Mouse (Mus musculus): ENCODE measurements around the gene Wdr82. TPM values are rescaled to one million over a fixed set of nuclear protein-coding genes. Genes with fewer than 3 reads are reported as not detected.

Wdr82 gene
- total RNA-seq, 2 experiments from 2014 or later = 134 TPM

DNA sequence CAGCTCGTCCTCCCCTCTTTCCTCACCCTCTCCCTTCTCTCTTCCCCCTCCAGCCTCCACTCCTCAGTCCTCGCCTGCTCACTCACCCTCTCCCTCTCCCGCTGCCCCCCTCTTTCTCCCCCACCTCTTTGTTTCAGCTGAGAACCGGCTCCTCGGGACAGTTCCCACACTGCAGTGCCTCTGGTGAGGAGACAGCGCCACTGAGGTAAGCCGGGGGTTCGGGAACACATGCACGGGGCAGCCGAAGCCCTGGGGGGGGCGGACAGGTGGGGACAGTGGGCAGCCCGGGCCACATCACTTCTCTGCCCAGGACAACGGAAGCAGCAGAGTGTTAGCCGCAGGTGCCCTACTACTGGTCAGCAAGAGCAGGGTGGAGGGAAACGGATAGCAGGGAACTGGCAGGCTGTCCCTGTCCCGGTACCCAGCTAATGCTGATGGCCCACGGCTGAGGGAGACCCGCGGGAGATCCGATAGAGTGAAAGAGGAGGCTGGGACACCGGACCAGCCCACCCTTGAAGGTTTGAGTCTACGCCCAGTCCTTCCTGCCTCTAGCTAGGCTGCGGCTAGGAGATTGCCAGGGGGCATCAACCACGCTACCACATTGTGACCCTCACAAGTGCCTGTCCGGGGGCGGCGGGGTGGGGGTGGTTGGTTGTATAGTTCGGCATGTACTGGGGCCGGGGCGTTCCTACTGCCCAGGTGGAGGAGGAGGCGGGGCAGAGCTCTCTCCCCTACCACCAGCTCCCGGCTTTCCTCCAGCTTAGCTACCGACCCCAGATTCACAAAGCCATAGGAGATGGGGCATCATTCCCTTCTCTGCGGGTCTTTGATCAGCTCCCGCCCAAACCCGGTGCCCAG lies 22.0 kb upstream of the Wdr82 start:
- no peak overlapping the region for H3K27ac ChIP-seq
- no peak for DNase-seq (ENCODE audit: low spot score in 2 of 2)
- no peak for TF ChIP-seq CTCF (conservative IDR thresholded peaks at IDR 0.05)

GRCm38 (mm10) chr9:106149399-106149754 lies 21.4 kb upstream of the Wdr82 start:
- DNase-seq (ENCODE audit: low spot score in 2 of 2) = no peak
- TF ChIP-seq CTCF (conservative IDR thresholded peaks at IDR 0.05) = no peak
- Histone ChIP-seq H3K27ac (no peak overlapping the region), H3K4me3 (no peak overlapping the region; the same call in 1 of the 2 replicates)

More for the DNA sequence above, 22.0 kb upstream of the Wdr82 start:
- H3K4me3 ChIP-seq = peak overlapping the region; percentile 27

GRCm38 (mm10) chr9:106154106-106154505 lies 16.6 kb upstream of the Wdr82 start:
- Histone ChIP-seq H3K27ac (no peak overlapping the region), H3K4me3 (no peak overlapping the region)
- TF ChIP-seq CTCF (conservative IDR thresholded peaks at IDR 0.05) = no peak
- no peak for DNase-seq (ENCODE audit: low spot score in 2 of 2)

DNA sequence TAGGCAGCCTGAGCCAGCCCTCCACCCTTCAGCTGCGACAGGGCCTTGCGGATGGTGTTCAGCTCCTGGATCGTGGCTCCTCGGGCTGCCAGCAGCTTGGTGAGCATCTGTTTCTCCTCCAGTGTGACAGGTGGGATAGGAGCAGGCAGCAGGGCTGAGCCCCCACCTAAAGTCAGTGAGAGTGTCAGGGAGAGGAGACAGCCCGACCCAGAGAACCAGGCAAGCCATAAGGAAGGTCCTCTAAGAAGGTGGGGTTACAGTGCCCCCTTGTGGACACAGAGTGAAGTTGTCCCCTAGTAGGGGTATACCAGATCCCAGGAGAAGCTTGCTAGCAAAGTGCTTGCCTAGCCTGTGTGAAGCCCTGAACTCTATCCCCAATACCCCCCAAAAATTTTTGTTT lies 14.3 kb upstream of the Wdr82 start:
- Histone ChIP-seq H3K27ac (no peak overlapping the region), H3K4me3 (no peak overlapping the region)
- peak; percentile 88 for TF ChIP-seq CTCF (conservative IDR thresholded peaks at IDR 0.05)
- DNase-seq (ENCODE audit: low spot score in 2 of 2) = peak; percentile 55 to 68

DNA sequence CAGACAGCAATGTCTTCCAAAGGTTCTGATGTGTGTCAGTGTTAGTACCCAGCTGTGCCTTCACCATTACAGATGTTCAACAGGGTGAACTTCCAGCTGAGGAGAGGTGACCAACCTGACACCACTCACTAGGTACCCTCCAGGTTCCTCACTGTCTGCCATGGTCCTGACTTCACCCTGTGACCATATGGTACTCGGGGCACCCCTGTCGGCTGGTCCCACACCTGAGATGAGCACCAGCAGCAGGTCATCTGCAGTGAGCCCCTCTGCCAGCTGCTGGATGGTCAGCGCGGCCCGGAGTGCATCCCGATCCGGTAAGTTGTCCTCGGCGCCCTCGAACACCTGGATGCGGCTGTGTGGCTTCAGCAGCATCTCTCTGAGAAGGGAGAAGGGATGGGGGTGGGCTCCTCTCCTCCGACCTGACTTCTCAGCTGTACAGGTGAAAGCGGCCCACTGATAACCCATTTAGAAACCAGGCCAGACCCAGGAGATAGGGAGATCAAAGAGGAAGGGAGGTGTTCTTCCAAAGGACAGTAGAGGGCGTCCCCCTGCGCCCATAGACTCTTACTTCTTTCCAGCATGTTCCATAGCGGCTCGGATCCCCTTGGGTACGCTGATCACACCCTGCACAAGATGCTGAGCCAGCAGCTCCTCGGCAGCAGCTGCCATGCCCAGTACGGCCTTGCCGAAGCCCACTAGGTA lies 13.7 kb upstream of the Wdr82 start:
- no peak for DNase-seq (ENCODE audit: low spot score in 2 of 2)
- no peak overlapping the region for H3K4me3 ChIP-seq
- TF ChIP-seq CTCF (conservative IDR thresholded peaks at IDR 0.05) = peak; percentile 11
- no peak overlapping the region for H3K27ac ChIP-seq

- no peak for DNase-seq (ENCODE audit: low spot score in 2 of 2)
- no peak for TF ChIP-seq CTCF (conservative IDR thresholded peaks at IDR 0.05)
- H3K4me3 ChIP-seq = no peak overlapping the region
- no peak overlapping the region for H3K27ac ChIP-seq
Observed at GRCm38 (mm10) chr9:106157623-106157925, 13.2 kb upstream of the Wdr82 start.

DNA sequence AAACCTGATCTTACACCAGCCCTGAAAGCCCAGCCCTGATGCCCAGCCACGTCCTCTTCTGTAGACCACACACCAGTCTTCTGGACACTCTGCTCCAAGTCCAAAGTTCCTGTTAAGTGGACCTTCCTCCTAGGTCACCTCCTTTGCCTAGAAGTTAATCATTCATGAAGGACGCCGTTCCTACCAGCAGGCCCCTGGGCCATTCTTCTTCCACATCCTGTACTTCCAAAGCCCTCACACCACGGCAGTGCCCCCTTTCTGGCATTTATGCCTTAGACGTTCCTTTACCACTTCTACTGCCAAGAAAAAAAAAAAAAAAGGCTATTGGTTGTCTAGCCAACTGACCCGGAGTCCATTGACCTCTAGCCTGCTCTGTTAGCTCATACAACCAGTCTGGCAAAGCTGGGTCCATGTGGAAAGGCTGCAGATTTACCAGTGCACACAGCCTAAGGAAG lies 12.7 kb upstream of the Wdr82 start, which contains the start of gene Glyctk:
Glyctk (minus strand) TSS at position 102 of the 455 bp plus-strand sequence.
- TF ChIP-seq CTCF (conservative IDR thresholded peaks at IDR 0.05) = no peak
- Histone ChIP-seq H3K4me3 (no peak within 1 kb of the TSS), H3K27ac (no peak within 1 kb of the TSS)
- no peak for DNase-seq (ENCODE audit: low spot score in 2 of 2)

- H3K4me3 ChIP-seq = peak overlapping the region; percentile 62
- no peak for DNase-seq (ENCODE audit: low spot score in 2 of 2)
Observed at GRCm38 (mm10) chr9:106159237-106159636, 11.5 kb upstream of the Wdr82 start.

GRCm38 (mm10) chr9:106159784-106160301 lies 10.9 kb upstream of the Wdr82 start:
- Histone ChIP-seq H3K4me3 (peak overlapping the region; percentile 62), H3K27ac (peak overlapping the region; percentile 100)
- no peak for TF ChIP-seq CTCF (conservative IDR thresholded peaks at IDR 0.05)
- DNase-seq (ENCODE audit: low spot score in 2 of 2) = peak; percentile 87 to 88

More at GRCm38 (mm10) chr9:106159237-106159636, 11.5 kb upstream of the Wdr82 start:
- TF ChIP-seq CTCF (conservative IDR thresholded peaks at IDR 0.05) = no peak
- H3K27ac ChIP-seq = peak overlapping the region; percentile 100; the same call in 1 of the 2 replicates

- H3K27ac ChIP-seq = peak overlapping the region; percentile 100
- TF ChIP-seq CTCF (conservative IDR thresholded peaks at IDR 0.05) = no peak
Observed at GRCm38 (mm10) chr9:106160426-106160825, 10.3 kb upstream of the Wdr82 start.

GRCm38 (mm10) chr9:106166709-106167108 lies 4.0 kb upstream of the Wdr82 start:
- H3K4me3 ChIP-seq = no peak overlapping the region
- no peak overlapping the region for H3K27ac ChIP-seq
- TF ChIP-seq CTCF (conservative IDR thresholded peaks at IDR 0.05) = no peak
- no peak for DNase-seq (ENCODE audit: low spot score in 2 of 2)

More at GRCm38 (mm10) chr9:106160426-106160825, 10.3 kb upstream of the Wdr82 start:
- H3K4me3 ChIP-seq = peak overlapping the region; percentile 62
- DNase-seq (ENCODE audit: low spot score in 2 of 2) = no peak

DNA sequence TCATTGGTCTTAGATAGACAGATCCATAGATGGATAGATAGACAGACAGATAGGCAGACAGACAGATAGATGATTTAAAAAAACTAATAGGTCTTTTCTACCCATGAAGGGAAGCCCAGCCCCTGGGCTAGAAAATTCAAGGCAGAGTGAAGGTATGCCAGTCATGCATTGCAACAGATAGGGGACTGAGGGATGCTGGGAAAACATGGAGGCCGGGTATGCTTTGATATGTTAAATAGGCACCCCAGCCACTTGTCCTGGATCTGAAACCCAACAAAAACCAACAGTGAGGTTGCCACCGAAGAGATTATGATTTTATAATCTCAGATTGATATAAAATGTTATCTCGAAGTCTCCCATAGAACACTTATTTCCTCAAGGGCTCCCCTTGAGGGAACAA lies 3.5 kb upstream of the Wdr82 start:
- no peak for DNase-seq (ENCODE audit: low spot score in 2 of 2)
- Histone ChIP-seq H3K27ac (no peak overlapping the region), H3K4me3 (no peak overlapping the region)
- 0 out of 2 replicates have a peak, but pooled peaks have one; percentile 8 for TF ChIP-seq CTCF (conservative IDR thresholded peaks at IDR 0.05)

DNA sequence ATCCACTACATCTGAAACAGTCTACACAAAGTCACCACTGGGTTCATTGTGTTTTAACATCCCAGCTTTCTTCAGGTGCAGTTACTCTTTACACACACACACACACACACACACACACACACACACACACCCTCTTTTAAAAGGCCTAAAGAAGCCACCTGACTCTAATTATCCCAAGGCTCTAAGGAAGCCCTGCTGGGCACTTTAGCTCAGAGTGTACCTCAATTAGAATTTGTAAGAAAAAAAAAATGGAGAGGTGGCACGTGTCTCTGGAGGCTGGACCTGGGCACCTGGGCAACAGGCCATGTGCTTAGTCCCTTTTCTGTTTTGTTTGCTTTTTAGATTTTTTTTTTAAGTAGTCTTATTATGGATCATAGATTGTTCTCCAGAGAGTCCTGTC lies 3.0 kb upstream of the Wdr82 start:
- TF ChIP-seq CTCF (conservative IDR thresholded peaks at IDR 0.05) = no peak
- no peak for DNase-seq (ENCODE audit: low spot score in 2 of 2)
- no peak overlapping the region for H3K27ac ChIP-seq

More for the DNA sequence above, 3.0 kb upstream of the Wdr82 start:
- H3K4me3 ChIP-seq = no peak overlapping the region

Measured in layer of hippocampus, adult 2 months (tissue).